Mouse (Mus musculus) cortical plate, adult 2 months (tissue): ENCODE results near the gene Csrnp3. TPM values are rescaled to one million over a fixed set of nuclear protein-coding genes. Genes with fewer than 3 reads are reported as not detected.

ENCODE experiments used
- H3K27ac ChIP-seq: fragments of 200-500 bp; 2 replicates; pipeline ENCODE4 v1.5.1; 2012; ENCODE audit warnings: low read length, control low read depth, inconsistent platforms; ENCODE audit not compliant: insufficient read depth
- H3K4me1 ChIP-seq: fragments of 200-500 bp; 2 replicates; pipeline ENCODE4 v1.6.1; 2011; ENCODE audit warnings: low read length; ENCODE audit not compliant: control insufficient read depth, insufficient read depth
- H3K4me3 ChIP-seq: fragments of 200-500 bp; 2 replicates; pipeline ENCODE4 v1.5.1; 2011; ENCODE audit warnings: mild to moderate bottlenecking, low read length, control low read depth; ENCODE audit not compliant: insufficient read depth
- CTCF ChIP-seq: fragments of 200-500 bp; IDR thresholded peaks from 2 replicates; pipeline ENCODE4 v1.5.1; 2011; ENCODE audit warnings: mild to moderate bottlenecking, control low read depth, low read length; ENCODE audit not compliant: insufficient read depth; ENCODE audit errors: extremely low read depth
- POLR2A ChIP-seq: fragments of 200-500 bp; IDR thresholded peaks from 2 replicates; pipeline ENCODE4 v1.6.1; 2011; ENCODE audit warnings: mild to moderate bottlenecking, low read length, control low read depth; ENCODE audit not compliant: insufficient read depth; ENCODE audit errors: extremely low read depth
- polyA plus RNA-seq: library from polyadenylated mRNA; depleted of rRNA; stranded (reverse); fragments of >200 nt; gene quantifications from 2 replicates; pipeline ENCODE4 v1.2.3, GENCODE M21; 2012

Csrnp3 gene
- polyA plus RNA-seq, 1 experiment = 36.0 TPM

- no peak overlapping the region for H3K27ac ChIP-seq
- no peaks in the 10 kb centered on the region for H3K4me1 ChIP-seq
- H3K4me3 ChIP-seq = no peak overlapping the region
- TF ChIP-seq CTCF = no peak
- no peak for TF ChIP-seq POLR2A
These were observed 19.3 kb downstream of the Csrnp3 start for GRCm38 (mm10) chr2:65864778-65865339.

- Histone ChIP-seq H3K4me3 (no peak overlapping the region), H3K4me1 (peaks cover 2% of the 10 kb centered on the region; the same call in 1 of the 2 replicates)
- TF ChIP-seq POLR2A = no peak
These were observed 25.5 kb downstream of the Csrnp3 start for GRCm38 (mm10) chr2:65870919-65871582.

GRCm38 (mm10) chr2:65891590-65891989 is 46.0 kb downstream of the Csrnp3 start:
- Histone ChIP-seq H3K27ac (no peak overlapping the region), H3K4me1 (peaks cover 7% of the 10 kb centered on the region; the same call in 1 of the 2 replicates), H3K4me3 (no peak overlapping the region)
- TF ChIP-seq POLR2A (no peak), CTCF (no peak)

More at GRCm38 (mm10) chr2:65870919-65871582, 25.5 kb downstream of the Csrnp3 start:
- H3K27ac ChIP-seq = no peak overlapping the region

- TF ChIP-seq POLR2A = no peak
- TF ChIP-seq CTCF = no peak
- Histone ChIP-seq H3K27ac (no peak overlapping the region), H3K4me1 (peaks cover 9% of the 10 kb centered on the region; the same call in 1 of the 2 replicates), H3K4me3 (no peak overlapping the region)
These were observed 47.7 kb downstream of the Csrnp3 start for GRCm38 (mm10) chr2:65893241-65893640.

- Histone ChIP-seq H3K27ac (peak overlapping the region; percentile 42), H3K4me1 (peaks cover 9% of the 10 kb centered on the region; the same call in 1 of the 2 replicates), H3K4me3 (no peak overlapping the region)
- no peak for TF ChIP-seq CTCF
These were observed 48.7 kb downstream of the Csrnp3 start for GRCm38 (mm10) chr2:65894299-65894698.

GRCm38 (mm10) chr2:65896542-65896941 is 51.0 kb downstream of the Csrnp3 start:
- Histone ChIP-seq H3K4me3 (no peak overlapping the region), H3K4me1 (peaks cover 6% of the 10 kb centered on the region; the same call in 1 of the 2 replicates), H3K27ac (0 out of 2 replicates have a peak overlapping the region, but pooled peaks have one; percentile 18)
- TF ChIP-seq POLR2A = no peak
- TF ChIP-seq CTCF = no peak

GRCm38 (mm10) chr2:65897084-65897483 is 51.5 kb downstream of the Csrnp3 start:
- TF ChIP-seq POLR2A (peak; percentile 46; the same call in 1 of the 2 replicates), CTCF (no peak)
- peaks cover 6% of the 10 kb centered on the region; the same call in 1 of the 2 replicates for H3K4me1 ChIP-seq
- H3K4me3 ChIP-seq = no peak overlapping the region
- peak overlapping the region; percentile 70 for H3K27ac ChIP-seq

- Histone ChIP-seq H3K4me1 (peaks cover 6% of the 10 kb centered on the region; the same call in 1 of the 2 replicates), H3K27ac (no peak overlapping the region), H3K4me3 (no peak overlapping the region)
- no peak for TF ChIP-seq CTCF
- TF ChIP-seq POLR2A = no peak
These were observed 53.9 kb downstream of the Csrnp3 start for GRCm38 (mm10) chr2:65899478-65899877.

- Histone ChIP-seq H3K4me1 (peaks cover 6% of the 10 kb centered on the region; the same call in 1 of the 2 replicates), H3K27ac (peak overlapping the region; percentile 17; the same call in 1 of the 2 replicates), H3K4me3 (no peak overlapping the region)
- TF ChIP-seq POLR2A = no peak
- TF ChIP-seq CTCF = no peak
These were observed 63.0 kb downstream of the Csrnp3 start for GRCm38 (mm10) chr2:65908526-65908925.
